Mouse (Mus musculus) hindbrain, embryonic 12.5 days (tissue): ENCODE measurements around the gene Zfp683. TPM values are rescaled to one million over a fixed set of nuclear protein-coding genes. Genes with fewer than 3 reads are reported as not detected.

ENCODE experiments used
- ATAC-seq: fragments of 200-750 bp; cut with Nextera tagmentation; 2 replicates; pipeline ENCODE4 v1.8.0; 2017; ENCODE audit warnings: moderate TSS enrichment; ENCODE audit not compliant: low FRiP score
- H3K27ac ChIP-seq: fragments of 300-500 bp; sonication (generic); 2 replicates; pipeline ENCODE4 v1.5.1; 2016; ENCODE audit warnings: mild to moderate bottlenecking
- H3K27me3 ChIP-seq: fragments of 300-500 bp; sonication (generic); 2 replicates; pipeline ENCODE4 v1.6.1; 2016; ENCODE audit warnings: mild to moderate bottlenecking
- H3K36me3 ChIP-seq: fragments of 300-500 bp; sonication (generic); 2 replicates; pipeline ENCODE4 v1.6.1; 2016; ENCODE audit warnings: mild to moderate bottlenecking
- H3K4me1 ChIP-seq: fragments of 300-500 bp; sonication (generic); 2 replicates; pipeline ENCODE4 v1.6.1; 2016
- H3K4me2 ChIP-seq: fragments of 300-500 bp; sonication (generic); replicated peaks from 2 replicates; pipeline ENCODE4 v1.6.1; 2016; ENCODE audit warnings: mild to moderate bottlenecking
- H3K4me3 ChIP-seq: fragments of 300-500 bp; sonication (generic); 2 replicates; pipeline ENCODE4 v1.5.1; 2016; ENCODE audit warnings: mild to moderate bottlenecking
- H3K9ac ChIP-seq: fragments of 300-500 bp; sonication (generic); 2 replicates; pipeline ENCODE4 v1.6.1; 2016; ENCODE audit warnings: mild to moderate bottlenecking, moderate library complexity
- H3K9me3 ChIP-seq: fragments of 300-500 bp; sonication (generic); replicated peaks from 2 replicates; pipeline ENCODE4 v1.6.1; 2016; ENCODE audit warnings: mild to moderate bottlenecking
- WGBS: fragments of 180-500 bp; shearing (Covaris S2); methylation state at CpG from one replicate; pipeline ENCODE4 v1.1.7; 2016; 5-methylcytosine and 5-hydroxymethylcytosine counted together
- polyA plus RNA-seq: library from polyadenylated mRNA; unstranded; fragments of >200 nt; fragmentation: Nextera tagmentation; extraction: Ambion mirVana; gene quantifications from 2 replicates; pipeline ENCODE4 v1.2.1, GENCODE M21; 2016

The Zfp683 gene
- polyA plus RNA-seq, 1 experiment from 2014 or later: not detected

DNA sequence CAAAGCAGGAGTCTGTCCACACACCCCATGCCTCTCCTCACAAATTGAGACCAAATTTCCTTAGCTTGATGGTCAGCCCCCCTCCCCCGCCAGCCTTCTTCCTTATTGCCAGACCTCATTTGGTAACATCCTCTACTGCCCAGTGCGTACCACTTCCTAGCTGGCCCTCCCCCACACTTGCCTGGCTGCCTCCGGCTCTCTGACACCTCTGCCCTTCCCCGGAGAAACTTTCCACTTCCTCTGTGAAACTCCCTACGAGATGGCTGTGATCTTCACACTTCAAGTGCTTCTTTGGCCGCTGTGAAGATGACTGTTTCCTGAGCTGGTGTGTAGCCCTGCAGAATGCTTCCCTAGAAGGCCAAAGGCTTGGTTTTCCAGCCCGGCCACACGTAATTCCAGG is 45.0 kb downstream of the Zfp683 start:
- H3K27me3 ChIP-seq: no peaks in the 10 kb centered on the region
- no peak overlapping the region for H3K4me3 ChIP-seq
- 74% methylated on average over 8 of the region's 8 CpGs for WGBS
- H3K27ac ChIP-seq: no peak overlapping the region
- H3K9me3 ChIP-seq: no peaks in the 10 kb centered on the region
- no peak overlapping the region for H3K4me2 ChIP-seq
- peaks cover 3% of the 10 kb centered on the region; the same call in 1 of the 2 replicates for H3K4me1 ChIP-seq
- no peak overlapping the region for H3K9ac ChIP-seq
- no peak for ATAC-seq
- no peaks in the 10 kb centered on the region for H3K36me3 ChIP-seq

DNA sequence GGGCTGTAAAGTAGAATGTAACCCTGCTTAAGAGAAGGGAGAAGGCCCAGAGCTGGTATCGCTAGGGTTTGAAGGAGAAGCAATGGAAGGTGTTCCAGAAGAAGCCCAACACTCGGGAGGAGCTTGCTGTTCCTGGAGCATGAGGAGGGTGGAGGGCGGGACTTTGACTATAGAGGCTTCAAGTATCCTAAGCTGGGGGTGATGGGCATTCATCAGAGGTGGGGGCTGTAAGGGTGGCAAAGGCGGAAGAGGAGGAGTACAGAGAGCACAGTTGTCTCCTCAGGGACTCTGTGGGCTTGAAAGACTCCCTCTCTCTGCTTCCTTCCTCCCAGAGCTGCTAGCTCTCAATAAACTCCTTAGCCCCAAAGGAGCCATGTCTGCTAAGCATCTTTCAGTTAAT is 46.6 kb downstream of the Zfp683 start:
- 77% methylated on average over 4 of the region's 4 CpGs for WGBS
- no peak overlapping the region for H3K9ac ChIP-seq
- ATAC-seq: no peak
- peaks cover 3% of the 10 kb centered on the region; the same call in 1 of the 2 replicates for H3K4me1 ChIP-seq
- no peaks in the 10 kb centered on the region for H3K36me3 ChIP-seq
- H3K27me3 ChIP-seq: no peaks in the 10 kb centered on the region
- no peak overlapping the region for H3K4me2 ChIP-seq
- no peaks in the 10 kb centered on the region for H3K9me3 ChIP-seq
- no peak overlapping the region for H3K27ac ChIP-seq
- H3K4me3 ChIP-seq: no peak overlapping the region

DNA sequence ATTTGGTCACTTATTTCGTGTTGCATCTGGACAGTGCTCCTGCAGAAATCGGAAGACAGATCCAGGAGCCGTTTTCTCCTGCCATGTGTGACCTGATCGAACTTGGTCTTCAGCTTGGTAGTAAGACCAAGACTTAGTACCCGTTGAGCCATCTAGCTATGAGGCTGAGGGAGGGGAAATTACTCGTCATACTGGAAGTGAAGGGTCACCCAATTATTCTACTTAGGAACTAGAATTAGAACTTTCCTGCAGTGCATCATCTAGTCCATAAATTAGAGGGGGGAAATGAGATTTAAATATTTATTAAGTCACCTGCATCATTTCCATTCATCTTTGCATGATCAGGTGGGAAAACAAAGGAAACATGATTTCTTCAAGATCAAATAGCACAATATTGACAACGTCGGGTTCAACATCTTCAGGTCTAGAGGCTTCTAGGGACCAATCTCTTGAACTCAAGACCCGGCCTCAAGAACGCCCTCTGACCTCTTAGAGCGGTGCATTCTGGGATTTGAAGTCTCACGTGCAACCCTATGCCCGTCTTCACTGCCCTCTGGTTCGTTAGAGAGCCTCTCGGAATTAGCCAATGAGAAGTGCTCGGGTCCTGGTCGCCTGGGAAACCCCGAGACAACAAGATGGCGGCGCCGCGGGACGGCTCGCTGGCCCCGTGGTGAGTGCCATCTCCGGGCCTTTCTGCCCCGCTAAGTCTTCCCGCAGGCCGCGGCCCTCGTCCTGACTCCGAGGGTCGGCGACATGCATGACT is 48.5 kb downstream of the Zfp683 start, which contains the start of gene Ubxn11:
Gene Ubxn11 (plus strand): TSS at position 592 of the 763 bp plus-strand sequence.
- Histone ChIP-seq H3K27me3 (no peaks in the 10 kb centered on the region), H3K36me3 (no peaks in the 10 kb centered on the region), H3K27ac (no peak within 1 kb of the TSS), H3K4me3 (peak within 1 kb of the TSS; percentile 74), H3K4me2 (peak within 1 kb of the TSS; percentile 75), H3K9ac (peak within 1 kb of the TSS; percentile 55), H3K4me1 (peaks cover 3% of the 10 kb centered on the region; the same call in 1 of the 2 replicates), H3K9me3 (no peaks in the 10 kb centered on the region)
- WGBS: 17% methylated on average over 34 of the region's 34 CpGs
- peak; percentile 97 for ATAC-seq

DNA sequence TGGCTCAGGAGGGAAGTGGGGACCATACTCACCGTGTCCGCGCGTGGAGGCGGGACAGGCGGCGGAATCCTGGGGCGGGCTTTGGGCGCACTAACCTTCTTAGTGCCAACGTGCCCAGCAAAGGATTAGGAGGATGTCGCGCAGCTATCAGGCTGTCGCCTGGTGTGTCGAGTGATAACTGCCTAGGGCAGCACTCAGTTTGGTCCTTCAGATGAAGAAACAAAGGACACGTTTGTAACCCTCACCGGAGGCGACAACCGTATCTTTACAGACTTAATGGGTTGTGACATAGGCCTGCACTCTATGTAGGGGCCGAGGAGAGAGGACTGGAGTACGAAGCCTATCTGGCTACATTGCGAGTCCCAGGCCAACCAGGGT is 49.1 kb downstream of the Zfp683 start:
- peak; percentile 75 for ATAC-seq
- no peaks in the 10 kb centered on the region for H3K9me3 ChIP-seq
- peak overlapping the region; percentile 75 for H3K4me2 ChIP-seq
- no peaks in the 10 kb centered on the region for H3K27me3 ChIP-seq
- H3K9ac ChIP-seq: peak overlapping the region; percentile 55
- no peak overlapping the region for H3K27ac ChIP-seq
- H3K36me3 ChIP-seq: no peaks in the 10 kb centered on the region
- peak overlapping the region; percentile 74 for H3K4me3 ChIP-seq
- H3K4me1 ChIP-seq: peaks cover 3% of the 10 kb centered on the region; the same call in 1 of the 2 replicates
- WGBS: 3% methylated on average over 20 of the region's 21 CpGs

DNA sequence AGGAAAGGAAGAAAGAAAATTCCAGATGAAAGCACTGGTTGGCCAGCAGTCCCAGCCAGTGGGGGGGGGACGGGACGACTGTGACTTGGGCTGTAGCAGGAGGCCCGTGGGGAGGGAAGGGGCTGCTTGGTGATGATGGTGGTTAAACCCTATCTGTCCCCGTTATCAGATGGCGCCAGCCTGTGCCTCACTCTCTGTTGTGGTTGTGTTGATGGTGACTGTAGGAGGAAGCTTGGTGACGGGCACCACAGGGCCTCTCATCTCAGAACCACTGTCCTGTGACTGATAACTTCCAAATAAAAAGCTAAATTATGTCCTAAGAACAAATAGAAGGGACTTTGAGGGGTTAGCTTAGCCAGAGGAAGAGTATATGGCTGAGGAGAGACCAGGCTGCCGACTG is 52.5 kb downstream of the Zfp683 start:
- H3K27me3 ChIP-seq: no peaks in the 10 kb centered on the region
- H3K4me3 ChIP-seq: no peak overlapping the region
- no peak overlapping the region for H3K9ac ChIP-seq
- peaks cover 3% of the 10 kb centered on the region; the same call in 1 of the 2 replicates for H3K4me1 ChIP-seq
- 77% methylated on average over 7 of the region's 7 CpGs for WGBS
- no peak for ATAC-seq
- no peaks in the 10 kb centered on the region for H3K36me3 ChIP-seq
- no peak overlapping the region for H3K4me2 ChIP-seq
- no peaks in the 10 kb centered on the region for H3K9me3 ChIP-seq
- no peak overlapping the region for H3K27ac ChIP-seq

DNA sequence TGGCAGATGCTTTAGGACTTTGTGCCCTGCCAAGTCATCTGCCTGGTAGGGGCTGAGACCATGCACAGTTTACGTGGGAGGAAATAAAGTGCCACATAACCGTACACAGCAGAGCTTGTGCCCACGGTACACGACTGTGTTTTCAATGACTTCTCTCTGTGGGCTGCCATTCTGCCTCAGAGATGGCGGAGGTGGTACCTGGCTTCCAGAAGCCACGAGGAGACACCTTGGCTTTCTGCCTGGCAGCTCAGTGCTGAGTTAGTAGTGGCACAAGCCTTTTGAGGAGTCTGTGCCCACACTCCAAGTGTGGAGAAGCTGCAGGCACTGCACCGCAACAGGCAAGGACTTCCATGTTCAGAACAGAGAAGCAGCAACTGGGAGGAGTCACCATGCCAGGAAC is 54.1 kb downstream of the Zfp683 start:
- Histone ChIP-seq H3K9ac (no peak overlapping the region), H3K27ac (no peak overlapping the region), H3K4me3 (no peak overlapping the region), H3K27me3 (no peaks in the 10 kb centered on the region), H3K9me3 (no peaks in the 10 kb centered on the region), H3K4me2 (no peak overlapping the region), H3K4me1 (peaks cover 2% of the 10 kb centered on the region; the same call in 1 of the 2 replicates), H3K36me3 (no peaks in the 10 kb centered on the region)
- no peak for ATAC-seq
- 87% methylated on average over 7 of the region's 7 CpGs for WGBS

DNA sequence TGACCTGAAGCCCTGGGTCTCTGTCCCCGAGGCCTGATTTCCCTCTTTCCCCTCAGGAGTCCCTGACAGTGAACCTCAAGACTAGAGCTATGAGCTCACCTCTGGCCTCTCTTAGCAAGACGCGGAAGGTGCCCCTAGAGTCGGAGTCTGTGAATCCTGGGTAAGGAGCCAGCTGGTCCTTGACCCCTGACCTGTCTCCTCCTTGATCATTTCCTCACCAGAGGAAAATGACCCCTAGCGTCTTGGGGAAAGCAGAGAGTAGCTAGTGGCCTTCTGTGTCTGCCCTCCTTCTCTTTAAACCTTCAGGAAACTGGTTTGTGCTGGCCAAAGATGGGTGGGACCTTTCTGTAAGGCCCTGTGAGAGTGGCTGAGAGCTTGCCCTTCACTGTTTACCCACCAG is 54.6 kb downstream of the Zfp683 start:
- no peaks in the 10 kb centered on the region for H3K36me3 ChIP-seq
- H3K9ac ChIP-seq: no peak overlapping the region
- H3K4me1 ChIP-seq: no peaks in the 10 kb centered on the region
- no peaks in the 10 kb centered on the region for H3K27me3 ChIP-seq
- H3K9me3 ChIP-seq: no peaks in the 10 kb centered on the region
- ATAC-seq: no peak
- H3K4me3 ChIP-seq: no peak overlapping the region
- 51% methylated on average over 5 of the region's 5 CpGs for WGBS
- H3K4me2 ChIP-seq: no peak overlapping the region
- H3K27ac ChIP-seq: no peak overlapping the region

Other genes starting within 250 kb of the Zfp683 start
- gene Rps6ka1, start 166.0 kb upstream of the Zfp683 start, polyA plus RNA-seq: 30.3 and 37.4 TPM in 2 replicates
- 2,290 and 2,342 TPM in 2 replicates for gene Hmgn2, start 85.2 kb upstream of the Zfp683 start, polyA plus RNA-seq
- gene Dhdds, start 52.9 kb upstream of the Zfp683 start, polyA plus RNA-seq: 43.1 and 44.1 TPM in 2 replicates
- gene Lin28a, start 35.0 kb upstream of the Zfp683 start, polyA plus RNA-seq: 1.4 TPM in 2 replicates
- 2.3 and 2.5 TPM in 2 replicates for gene Crybg2, start 7.0 kb downstream of the Zfp683 start, polyA plus RNA-seq
- gene Cd52, start 41.2 kb downstream of the Zfp683 start, polyA plus RNA-seq: 4.8 and 5.0 TPM in 2 replicates
- 11.6 and 13.4 TPM in 2 replicates for gene Ubxn11, start 48.7 kb downstream of the Zfp683 start, polyA plus RNA-seq
- 333 and 369 TPM in 2 replicates for gene Sh3bgrl3, start 75.0 kb downstream of the Zfp683 start, polyA plus RNA-seq
- 28.1 and 30.4 TPM in 2 replicates for gene Cep85, start 133.3 kb downstream of the Zfp683 start, polyA plus RNA-seq
- not detected in 2 replicates for gene Gm7534, start 149.2 kb downstream of the Zfp683 start, polyA plus RNA-seq
- gene Catsper4, start 173.5 kb downstream of the Zfp683 start, polyA plus RNA-seq: not detected in 2 replicates
- 0.46 and 1.3 TPM in 2 replicates for gene Cnksr1, start 184.6 kb downstream of the Zfp683 start, polyA plus RNA-seq
- 0.31 and 0.66 TPM in 2 replicates for gene E130218I03Rik, start 189.8 kb downstream of the Zfp683 start, polyA plus RNA-seq
- gene Zfp593, start 191.8 kb downstream of the Zfp683 start, polyA plus RNA-seq: 18.3 TPM in 2 replicates
- gene Gm30191, start 193.1 kb downstream of the Zfp683 start, polyA plus RNA-seq: 0.35 and 0.39 TPM in 2 replicates
- gene Grrp1, start 200.3 kb downstream of the Zfp683 start, polyA plus RNA-seq: 8.5 and 8.9 TPM in 2 replicates
- gene Pdik1l, start 234.1 kb downstream of the Zfp683 start, polyA plus RNA-seq: 30.8 and 32.5 TPM in 2 replicates